Mouse (Mus musculus) heart, postnatal 0 days (tissue): ENCODE data around the gene Sertad2. TPM values are rescaled to one million over a fixed set of nuclear protein-coding genes. Genes with fewer than 3 reads are reported as not detected.

ENCODE experiments used
- ATAC-seq: fragments of 200-750 bp; cut with Nextera tagmentation; 2 replicates; pipeline ENCODE4 v1.8.0; 2017; ENCODE audit warnings: low read depth, moderate number of reproducible peaks, moderate library complexity; ENCODE audit not compliant: insufficient read depth
- DNase-seq: peaks from one replicate; pipeline ENCODE4 v3.0.0-alpha.2; 2016; ENCODE audit warnings: low spot score
- H3K27ac ChIP-seq: fragments of 300-500 bp; sonication (generic); 2 replicates; pipeline ENCODE4 v1.5.1; 2014; ENCODE audit warnings: low read depth, mild to moderate bottlenecking
- H3K27me3 ChIP-seq: fragments of 300-500 bp; sonication (generic); 2 replicates; pipeline ENCODE4 v1.6.1; 2014; ENCODE audit warnings: low read length, mixed read lengths; ENCODE audit not compliant: control insufficient read depth, insufficient read depth
- H3K36me3 ChIP-seq: fragments of 300-500 bp; sonication (generic); replicated peaks from 2 replicates; pipeline ENCODE4 v1.6.1; 2014; ENCODE audit warnings: low read length, mixed read lengths; ENCODE audit not compliant: control insufficient read depth, insufficient read depth
- H3K4me1 ChIP-seq: fragments of 300-500 bp; sonication (generic); 2 replicates; pipeline ENCODE4 v1.6.1; 2014; ENCODE audit warnings: antibody characterized with exemption; ENCODE audit not compliant: control insufficient read depth, insufficient read depth
- H3K4me2 ChIP-seq: fragments of 300-500 bp; sonication (generic); 2 replicates; pipeline ENCODE4 v1.6.1; 2014; ENCODE audit warnings: low read depth, mild to moderate bottlenecking, low read length, moderate library complexity
- H3K4me3 ChIP-seq: fragments of 300-500 bp; sonication (generic); 2 replicates; pipeline ENCODE4 v1.5.1; 2014; ENCODE audit warnings: low read depth, low read length
- H3K9ac ChIP-seq: fragments of 300-500 bp; sonication (generic); replicated peaks from 2 replicates; pipeline ENCODE4 v1.6.1; 2014; ENCODE audit warnings: low read depth, low read length, mixed read lengths
- H3K9me3 ChIP-seq: fragments of 300-500 bp; sonication (generic); replicated peaks from 2 replicates; pipeline ENCODE4 v1.6.1; 2016; ENCODE audit warnings: low read length; ENCODE audit not compliant: control insufficient read depth
- CTCF ChIP-seq: IDR thresholded peaks from 2 replicates; pipeline ENCODE4 v1.5.1; 2016; ENCODE audit warnings: antibody characterized with exemption, control low read depth, low read depth
- EP300 ChIP-seq: IDR thresholded peaks from 2 replicates; pipeline ENCODE4 v1.6.1; 2016; ENCODE audit warnings: antibody characterized with exemption, low read depth
- WGBS: fragments of 180-500 bp; shearing (Covaris S2); extraction: QIAGEN DNeasy Blood & Tissue Kit; methylation state at CpG from one replicate; pipeline ENCODE4 v1.1.7; 2014; 5-methylcytosine and 5-hydroxymethylcytosine counted together
- polyA plus RNA-seq: library from polyadenylated mRNA; unstranded; fragments of >200 nt; fragmentation: Nextera tagmentation; extraction: Ambion mirVana; gene quantifications from 2 replicates; pipeline ENCODE4 v1.2.1, GENCODE M21; 2015
- total RNA-seq: library from RNA; depleted of rRNA; stranded (reverse); fragments of >200 nt; gene quantifications from 2 replicates; pipeline ENCODE4 v1.2.3, GENCODE M21; 2014; ENCODE audit warnings: low replicate concordance

The Sertad2 gene
- total and polyA plus RNA-seq, 2 experiments from 2014 or later, result 33.3 to 33.5 TPM

- Histone ChIP-seq H3K4me2 (peak overlapping the region; percentile 95), H3K4me1 (peaks cover 7% of the 10 kb centered on the region), H3K27ac (peak overlapping the region; percentile 92), H3K9ac (peak overlapping the region; percentile 86), H3K27me3 (no peaks in the 10 kb centered on the region), H3K4me3 (peak overlapping the region; percentile 62), H3K9me3 (no peaks in the 10 kb centered on the region), H3K36me3 (no peaks in the 10 kb centered on the region)
- TF ChIP-seq EP300 (no peak), CTCF (no peak)
- ATAC-seq (no peak), DNase-seq (no peak)
- 0% methylated on average over 1 of the region's 1 CpGs for WGBS
Measured at GRCm38 (mm10) chr11:20531682-20531991, 11.4 kb upstream of the Sertad2 start.

GRCm38 (mm10) chr11:20531992-20532881 lies 10.8 kb upstream of the Sertad2 start:
- Histone ChIP-seq H3K27me3 (no peaks in the 10 kb centered on the region), H3K4me1 (peaks cover 7% of the 10 kb centered on the region), H3K4me2 (peak overlapping the region; percentile 95), H3K27ac (peak overlapping the region; percentile 92), H3K4me3 (peak overlapping the region; percentile 62), H3K36me3 (no peaks in the 10 kb centered on the region), H3K9me3 (no peaks in the 10 kb centered on the region), H3K9ac (peak overlapping the region; percentile 86)
- DNase-seq (peak; percentile 83), ATAC-seq (peak; percentile 90)
- under 1% methylated on average over 29 of the region's 42 CpGs for WGBS
- TF ChIP-seq CTCF (no peak), EP300 (no peak)

GRCm38 (mm10) chr11:20533231-20533630 lies 9.8 kb upstream of the Sertad2 start:
- 87% methylated on average over 4 of the region's 4 CpGs for WGBS
- H3K4me2 ChIP-seq, result no peak overlapping the region
- DNase-seq, result no peak
- H3K9me3 ChIP-seq, result no peaks in the 10 kb centered on the region
- no peak overlapping the region for H3K4me3 ChIP-seq
- H3K4me1 ChIP-seq, result peaks cover 7% of the 10 kb centered on the region
- no peaks in the 10 kb centered on the region for H3K27me3 ChIP-seq
- no peak for ATAC-seq
- H3K9ac ChIP-seq, result no peak overlapping the region
- no peak overlapping the region for H3K27ac ChIP-seq
- no peaks in the 10 kb centered on the region for H3K36me3 ChIP-seq
- TF ChIP-seq CTCF (no peak), EP300 (no peak)

- DNase-seq, result no peak
- WGBS, result 90% methylated on average over 3 of the region's 3 CpGs
- H3K36me3 ChIP-seq, result no peaks in the 10 kb centered on the region
- no peak overlapping the region for H3K4me2 ChIP-seq
- TF ChIP-seq CTCF (no peak), EP300 (no peak)
- no peak for ATAC-seq
- H3K9me3 ChIP-seq, result no peaks in the 10 kb centered on the region
- H3K9ac ChIP-seq, result no peak overlapping the region
- H3K4me1 ChIP-seq, result 0 out of 2 replicates have a peak, but pooled peaks cover 4% of the 10 kb centered on the region
- no peaks in the 10 kb centered on the region for H3K27me3 ChIP-seq
- H3K27ac ChIP-seq, result no peak overlapping the region
- H3K4me3 ChIP-seq, result no peak overlapping the region
Measured at GRCm38 (mm10) chr11:20537221-20537620, 5.8 kb upstream of the Sertad2 start.

GRCm38 (mm10) chr11:20538496-20538895 lies 4.6 kb upstream of the Sertad2 start:
- Histone ChIP-seq H3K4me2 (no peak overlapping the region), H3K4me3 (no peak overlapping the region), H3K9me3 (no peaks in the 10 kb centered on the region), H3K4me1 (0 out of 2 replicates have a peak, but pooled peaks cover 4% of the 10 kb centered on the region), H3K27me3 (no peaks in the 10 kb centered on the region), H3K36me3 (no peaks in the 10 kb centered on the region), H3K27ac (no peak overlapping the region), H3K9ac (no peak overlapping the region)
- DNase-seq (no peak), ATAC-seq (no peak)
- TF ChIP-seq CTCF (no peak), EP300 (no peak)
- 75% methylated on average over 3 of the region's 3 CpGs for WGBS

GRCm38 (mm10) chr11:20541280-20541679 lies 1.8 kb upstream of the Sertad2 start:
- Histone ChIP-seq H3K4me2 (no peak overlapping the region), H3K27ac (no peak overlapping the region), H3K9ac (no peak overlapping the region), H3K36me3 (no peaks in the 10 kb centered on the region), H3K27me3 (no peaks in the 10 kb centered on the region), H3K4me1 (peaks cover 9% of the 10 kb centered on the region; the same call in 1 of the 2 replicates), H3K4me3 (no peak overlapping the region), H3K9me3 (no peaks in the 10 kb centered on the region)
- WGBS, result 85% methylated on average over 3 of the region's 3 CpGs
- DNase-seq (no peak), ATAC-seq (no peak)
- TF ChIP-seq EP300 (no peak), CTCF (no peak)
